Mouse (Mus musculus): ENCODE measurements around the gene Galnt10. TPM values are rescaled to one million over a fixed set of nuclear protein-coding genes. Genes with fewer than 3 reads are reported as not detected.
A peak's percentile ranks its signal among the peaks of the same experiment; 100 is the strongest.

Galnt10 gene
- polyA plus RNA-seq, 1 experiment from 2014 or later = 11.6 TPM

- no peak for ATAC-seq (ENCODE audit: low FRiP score, low TSS enrichment)
- Histone ChIP-seq H3K36me3 (ENCODE audit: control insufficient read depth, insufficient read depth, low read length) (no peaks in the 10 kb centered on the region), H3K9ac (replicated peaks; ENCODE audit: low read length) (no peak overlapping the region), H3K4me3 (replicated peaks; ENCODE audit: low read depth, low read length) (no peak overlapping the region), H3K4me1 (ENCODE audit: control insufficient read depth, insufficient read depth, low read length) (0 out of 2 replicates have a peak, but pooled peaks cover 3% of the 10 kb centered on the region), H3K27me3 (ENCODE audit: control insufficient read depth, insufficient read depth, low read length) (no peaks in the 10 kb centered on the region), H3K9me3 (ENCODE audit: control insufficient read depth, low read length) (no peaks in the 10 kb centered on the region), H3K27ac (replicated peaks; ENCODE audit: low read depth, low read length) (no peak overlapping the region), H3K4me2 (ENCODE audit: low read length) (no peak overlapping the region)
- 71% methylated on average over 9 of the region's 9 CpGs for WGBS
- no peak for DNase-seq
Measured at GRCm38 (mm10) chr11:57614502-57614901, 30.7 kb upstream of the Galnt10 start.

- no peak overlapping the region for H3K9ac ChIP-seq (replicated peaks; ENCODE audit: low read length)
- ATAC-seq (ENCODE audit: low FRiP score, low TSS enrichment) = no peak
- no peaks in the 10 kb centered on the region for H3K27me3 ChIP-seq (ENCODE audit: control insufficient read depth, insufficient read depth, low read length)
- H3K4me3 ChIP-seq (replicated peaks; ENCODE audit: low read depth, low read length) = no peak overlapping the region
- H3K4me1 ChIP-seq (ENCODE audit: control insufficient read depth, insufficient read depth, low read length) = 0 out of 2 replicates have a peak, but pooled peaks cover 3% of the 10 kb centered on the region
- H3K36me3 ChIP-seq (ENCODE audit: control insufficient read depth, insufficient read depth, low read length) = no peaks in the 10 kb centered on the region
- no peak overlapping the region for H3K27ac ChIP-seq (replicated peaks; ENCODE audit: low read depth, low read length)
- H3K9me3 ChIP-seq (ENCODE audit: control insufficient read depth, low read length) = no peaks in the 10 kb centered on the region
- no peak overlapping the region for H3K4me2 ChIP-seq (ENCODE audit: low read length)
- no peak for DNase-seq
- 77% methylated on average over 9 of the region's 9 CpGs for WGBS
Measured at GRCm38 (mm10) chr11:57615286-57615685, 30.0 kb upstream of the Galnt10 start.

- ATAC-seq (ENCODE audit: low FRiP score, low TSS enrichment) (no peak), DNase-seq (no peak)
- H3K27ac ChIP-seq (replicated peaks; ENCODE audit: low read depth, low read length) = no peak overlapping the region
- H3K4me1 ChIP-seq (ENCODE audit: control insufficient read depth, insufficient read depth, low read length) = 0 out of 2 replicates have a peak, but pooled peaks cover 3% of the 10 kb centered on the region
- no peak overlapping the region for H3K4me2 ChIP-seq (ENCODE audit: low read length)
- no peak overlapping the region for H3K9ac ChIP-seq (replicated peaks; ENCODE audit: low read length)
- no peaks in the 10 kb centered on the region for H3K27me3 ChIP-seq (ENCODE audit: control insufficient read depth, insufficient read depth, low read length)
- H3K9me3 ChIP-seq (ENCODE audit: control insufficient read depth, low read length) = 0 out of 2 replicates have a peak, but pooled peaks cover 3% of the 10 kb centered on the region
- H3K36me3 ChIP-seq (ENCODE audit: control insufficient read depth, insufficient read depth, low read length) = no peaks in the 10 kb centered on the region
- 85% methylated on average over 13 of the region's 13 CpGs for WGBS
- no peak overlapping the region for H3K4me3 ChIP-seq (replicated peaks; ENCODE audit: low read depth, low read length)
Measured at GRCm38 (mm10) chr11:57615871-57616270, 29.4 kb upstream of the Galnt10 start.

GRCm38 (mm10) chr11:57617526-57618264, 27.5 kb upstream of the Galnt10 start:
- no peak overlapping the region for H3K9ac ChIP-seq (replicated peaks; ENCODE audit: low read length)
- DNase-seq (peak; percentile 77), ATAC-seq (ENCODE audit: low FRiP score, low TSS enrichment) (no peak)
- no peak overlapping the region for H3K4me3 ChIP-seq (replicated peaks; ENCODE audit: low read depth, low read length)
- 28% methylated on average over 15 of the region's 15 CpGs for WGBS
- no peak overlapping the region for H3K4me2 ChIP-seq (ENCODE audit: low read length)
- no peaks in the 10 kb centered on the region for H3K36me3 ChIP-seq (ENCODE audit: control insufficient read depth, insufficient read depth, low read length)
- 0 out of 2 replicates have a peak, but pooled peaks cover 3% of the 10 kb centered on the region for H3K4me1 ChIP-seq (ENCODE audit: control insufficient read depth, insufficient read depth, low read length)
- H3K9me3 ChIP-seq (ENCODE audit: control insufficient read depth, low read length) = 0 out of 2 replicates have a peak, but pooled peaks cover 3% of the 10 kb centered on the region
- no peaks in the 10 kb centered on the region for H3K27me3 ChIP-seq (ENCODE audit: control insufficient read depth, insufficient read depth, low read length)
- no peak overlapping the region for H3K27ac ChIP-seq (replicated peaks; ENCODE audit: low read depth, low read length)

- DNase-seq = no peak
- no peak for ATAC-seq (ENCODE audit: low FRiP score, low TSS enrichment)
- no peaks in the 10 kb centered on the region for H3K27me3 ChIP-seq (ENCODE audit: control insufficient read depth, insufficient read depth, low read length)
- no peak overlapping the region for H3K27ac ChIP-seq (replicated peaks; ENCODE audit: low read depth, low read length)
- no peak overlapping the region for H3K9ac ChIP-seq (replicated peaks; ENCODE audit: low read length)
- H3K9me3 ChIP-seq (ENCODE audit: control insufficient read depth, low read length) = 0 out of 2 replicates have a peak, but pooled peaks cover 3% of the 10 kb centered on the region
- H3K36me3 ChIP-seq (ENCODE audit: control insufficient read depth, insufficient read depth, low read length) = no peaks in the 10 kb centered on the region
- no peaks in the 10 kb centered on the region for H3K4me1 ChIP-seq (ENCODE audit: control insufficient read depth, insufficient read depth, low read length)
- WGBS = 83% methylated on average over 3 of the region's 3 CpGs
- no peak overlapping the region for H3K4me3 ChIP-seq (replicated peaks; ENCODE audit: low read depth, low read length)
- H3K4me2 ChIP-seq (ENCODE audit: low read length) = no peak overlapping the region
Measured at GRCm38 (mm10) chr11:57621472-57621871, 23.8 kb upstream of the Galnt10 start.

GRCm38 (mm10) chr11:57621876-57622275, 23.4 kb upstream of the Galnt10 start:
- no peaks in the 10 kb centered on the region for H3K4me1 ChIP-seq (ENCODE audit: control insufficient read depth, insufficient read depth, low read length)
- no peak overlapping the region for H3K4me3 ChIP-seq (replicated peaks; ENCODE audit: low read depth, low read length)
- H3K36me3 ChIP-seq (ENCODE audit: control insufficient read depth, insufficient read depth, low read length) = no peaks in the 10 kb centered on the region
- DNase-seq = no peak
- no peak overlapping the region for H3K9ac ChIP-seq (replicated peaks; ENCODE audit: low read length)
- no peak overlapping the region for H3K27ac ChIP-seq (replicated peaks; ENCODE audit: low read depth, low read length)
- H3K4me2 ChIP-seq (ENCODE audit: low read length) = no peak overlapping the region
- H3K9me3 ChIP-seq (ENCODE audit: control insufficient read depth, low read length) = 0 out of 2 replicates have a peak, but pooled peaks cover 3% of the 10 kb centered on the region
- no peak for ATAC-seq (ENCODE audit: low FRiP score, low TSS enrichment)
- H3K27me3 ChIP-seq (ENCODE audit: control insufficient read depth, insufficient read depth, low read length) = no peaks in the 10 kb centered on the region

- H3K4me1 ChIP-seq (ENCODE audit: control insufficient read depth, insufficient read depth, low read length) = peaks cover 8% of the 10 kb centered on the region; the same call in 1 of the 2 replicates
- H3K9ac ChIP-seq (replicated peaks; ENCODE audit: low read length) = no peak overlapping the region
- ATAC-seq (ENCODE audit: low FRiP score, low TSS enrichment) (no peak; the same call in 1 of the 2 replicates), DNase-seq (peak; percentile 67)
- H3K27ac ChIP-seq (replicated peaks; ENCODE audit: low read depth, low read length) = no peak overlapping the region
- H3K4me2 ChIP-seq (ENCODE audit: low read length) = no peak overlapping the region
- H3K4me3 ChIP-seq (replicated peaks; ENCODE audit: low read depth, low read length) = no peak overlapping the region
- no peaks in the 10 kb centered on the region for H3K27me3 ChIP-seq (ENCODE audit: control insufficient read depth, insufficient read depth, low read length)
- no peaks in the 10 kb centered on the region for H3K36me3 ChIP-seq (ENCODE audit: control insufficient read depth, insufficient read depth, low read length)
- 0 out of 2 replicates have a peak, but pooled peaks cover 3% of the 10 kb centered on the region for H3K9me3 ChIP-seq (ENCODE audit: control insufficient read depth, low read length)
- 36% methylated on average over 5 of the region's 5 CpGs for WGBS
Measured at GRCm38 (mm10) chr11:57624490-57624893, 20.8 kb upstream of the Galnt10 start.

- DNase-seq (no peak), ATAC-seq (ENCODE audit: low FRiP score, low TSS enrichment) (no peak)
- peaks cover 8% of the 10 kb centered on the region; the same call in 1 of the 2 replicates for H3K4me1 ChIP-seq (ENCODE audit: control insufficient read depth, insufficient read depth, low read length)
- no peak overlapping the region for H3K9ac ChIP-seq (replicated peaks; ENCODE audit: low read length)
- no peaks in the 10 kb centered on the region for H3K27me3 ChIP-seq (ENCODE audit: control insufficient read depth, insufficient read depth, low read length)
- H3K36me3 ChIP-seq (ENCODE audit: control insufficient read depth, insufficient read depth, low read length) = no peaks in the 10 kb centered on the region
- H3K4me3 ChIP-seq (replicated peaks; ENCODE audit: low read depth, low read length) = no peak overlapping the region
- H3K4me2 ChIP-seq (ENCODE audit: low read length) = no peak overlapping the region
- no peak overlapping the region for H3K27ac ChIP-seq (replicated peaks; ENCODE audit: low read depth, low read length)
- 0 out of 2 replicates have a peak, but pooled peaks cover 2% of the 10 kb centered on the region for H3K9me3 ChIP-seq (ENCODE audit: control insufficient read depth, low read length)
Measured at GRCm38 (mm10) chr11:57625465-57625864, 19.8 kb upstream of the Galnt10 start.
